Mouse (Mus musculus): ENCODE measurements around the gene Apaf1.
A peak's percentile ranks its signal among the peaks of the same experiment; 100 is the strongest.

Gene Apaf1

DNA sequence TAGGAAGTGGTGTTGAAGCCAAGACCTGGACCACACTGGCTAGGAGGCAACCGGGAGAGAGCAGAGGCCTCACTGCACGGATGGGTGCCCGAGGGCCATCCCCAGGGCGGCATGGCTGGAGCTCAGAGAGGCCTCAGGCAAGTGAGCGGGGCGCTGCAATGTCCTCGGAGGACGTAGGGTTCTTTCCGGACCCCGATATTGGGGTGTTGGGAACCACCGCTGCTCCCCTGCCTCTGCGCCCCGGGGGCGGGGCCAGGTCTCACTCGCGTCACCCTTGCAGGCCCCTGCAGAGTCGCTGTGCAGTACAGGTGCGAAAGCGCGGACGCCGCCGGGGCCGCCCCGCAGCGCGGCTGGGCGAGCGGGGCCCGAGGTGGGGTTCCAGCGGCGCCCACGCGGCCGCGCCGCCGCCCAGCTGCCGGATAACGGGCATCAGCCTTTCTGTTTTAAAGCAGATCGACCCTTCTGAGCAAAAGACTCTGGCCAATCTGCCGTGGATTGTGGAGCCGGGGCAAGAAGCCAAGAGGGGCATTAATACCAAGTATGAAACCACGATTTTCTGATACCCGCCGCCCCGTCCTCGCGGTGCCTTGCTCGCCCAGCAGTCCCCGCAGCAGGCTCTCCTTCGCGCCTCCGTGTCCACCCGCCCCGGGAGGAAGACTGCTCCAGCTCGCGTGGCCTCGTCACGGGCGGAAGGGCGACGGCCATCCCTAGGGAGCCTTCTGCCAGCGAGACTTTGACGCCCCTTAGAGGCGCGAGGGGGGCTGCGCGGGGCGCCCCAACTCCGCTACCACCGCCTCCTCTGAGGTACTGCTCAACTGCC, 113.0 kb downstream of the Apaf1 start:
- no peak for DNase-seq

DNA sequence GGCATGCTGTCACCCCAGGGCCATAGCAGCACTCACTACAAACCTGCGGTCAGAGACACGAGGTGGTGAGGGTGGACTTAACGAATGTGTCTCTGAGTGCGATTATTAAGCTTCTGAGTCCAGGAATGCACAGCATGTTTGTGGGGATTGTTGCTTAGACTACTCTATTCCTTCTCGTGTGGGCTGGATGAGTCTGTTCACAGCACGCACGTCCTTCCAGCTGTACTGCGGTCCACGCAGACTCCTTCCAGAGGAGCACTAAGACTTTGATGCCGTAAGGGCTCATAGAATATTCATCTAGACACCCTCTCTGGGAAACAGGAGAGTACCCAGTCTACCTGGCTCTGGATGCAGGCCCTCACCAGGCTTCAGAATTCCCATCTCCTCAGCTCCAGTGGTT, 114.3 kb downstream of the Apaf1 start:
- no peak for DNase-seq

DNA sequence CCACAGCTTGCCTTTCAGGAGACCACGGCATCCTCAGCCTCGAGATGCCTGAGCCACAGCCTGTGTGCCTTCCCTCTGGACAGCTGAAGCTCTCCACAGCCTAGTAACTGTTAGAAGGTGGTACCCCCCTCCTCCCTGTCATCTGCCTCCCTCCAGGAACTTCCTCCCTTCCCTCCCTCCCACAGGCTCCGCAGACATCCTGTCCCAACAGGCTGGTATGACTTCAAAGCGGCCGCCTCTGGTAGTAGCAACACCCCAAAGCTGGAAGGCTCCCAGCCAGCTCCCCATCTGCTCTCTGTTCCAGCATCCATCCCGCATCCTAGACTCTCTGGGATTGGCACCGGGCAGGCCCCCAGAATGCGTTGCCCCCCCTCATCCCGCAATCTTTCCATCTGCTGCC, 115.7 kb downstream of the Apaf1 start:
- peak; percentile 95 for DNase-seq

DNA sequence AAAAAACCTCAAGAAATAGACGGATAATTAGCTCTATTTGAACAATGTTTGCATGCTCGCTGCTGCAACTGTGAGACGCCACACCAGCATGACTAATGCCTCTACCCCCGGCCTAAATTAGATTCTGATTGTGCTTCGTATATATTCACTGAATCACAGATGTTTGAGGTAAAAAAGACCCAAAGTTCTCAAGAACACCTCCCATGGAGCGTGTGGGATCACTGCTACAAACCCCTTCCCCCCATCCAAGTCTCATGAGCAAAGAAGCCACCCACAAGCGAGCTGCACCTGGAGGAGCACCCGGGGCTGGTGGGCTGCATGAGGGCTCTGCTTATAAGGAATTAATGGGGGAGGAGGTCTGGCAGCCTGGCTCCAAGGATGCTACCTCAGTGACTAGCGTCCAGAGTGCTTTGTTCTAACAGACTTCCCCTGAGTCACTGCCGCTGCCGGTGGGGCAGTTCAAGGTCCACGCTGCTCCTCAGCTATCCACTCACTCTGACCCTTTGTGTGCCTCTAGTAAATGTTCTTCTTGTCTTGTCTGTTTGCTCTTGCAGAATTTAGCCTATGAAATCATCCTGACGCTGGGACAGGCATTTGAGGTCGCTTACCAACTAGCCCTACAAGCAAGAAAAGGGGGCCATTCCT, 116.8 kb downstream of the Apaf1 start:
- no peak for DNase-seq

DNA sequence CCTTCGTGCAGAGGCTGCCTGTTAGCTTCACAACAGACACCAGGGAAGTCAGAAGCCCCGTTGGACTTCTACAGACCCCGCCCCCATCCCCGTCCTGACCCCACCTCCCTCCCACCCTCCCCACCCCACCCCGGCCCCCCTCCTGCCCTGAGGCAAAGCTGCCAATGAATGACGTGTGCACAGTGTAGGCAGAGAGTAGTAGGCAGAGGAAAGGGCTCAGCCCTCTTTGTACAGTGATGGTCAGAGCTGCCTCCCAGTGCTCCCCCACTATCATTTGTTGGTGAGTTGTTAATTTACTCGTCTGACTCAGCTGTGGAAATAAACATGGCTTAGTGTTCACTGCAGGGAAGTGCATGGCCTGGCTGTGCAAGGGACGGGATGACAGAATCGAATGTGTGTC, 118.1 kb downstream of the Apaf1 start:
- DNase-seq = no peak

DNA sequence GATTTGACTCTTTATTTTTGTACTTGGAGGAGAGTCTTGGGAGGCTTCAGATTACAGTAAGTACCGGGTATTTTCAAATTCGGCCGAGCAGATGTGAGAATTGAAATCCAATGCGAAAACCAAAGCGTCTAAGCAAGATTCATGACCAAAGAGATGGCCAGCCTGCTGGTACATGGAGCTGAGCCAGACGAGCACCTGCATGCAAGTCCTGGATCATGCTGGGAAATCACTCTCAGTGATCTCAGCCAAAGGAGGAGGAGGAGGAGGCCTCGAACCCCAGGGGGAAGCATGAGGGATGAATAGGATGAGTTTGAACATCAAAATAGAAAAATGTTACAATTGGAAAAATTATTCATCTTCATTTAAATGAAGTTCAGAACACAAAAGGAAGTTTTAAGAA, 122.2 kb downstream of the Apaf1 start:
- DNase-seq = no peak

DNA sequence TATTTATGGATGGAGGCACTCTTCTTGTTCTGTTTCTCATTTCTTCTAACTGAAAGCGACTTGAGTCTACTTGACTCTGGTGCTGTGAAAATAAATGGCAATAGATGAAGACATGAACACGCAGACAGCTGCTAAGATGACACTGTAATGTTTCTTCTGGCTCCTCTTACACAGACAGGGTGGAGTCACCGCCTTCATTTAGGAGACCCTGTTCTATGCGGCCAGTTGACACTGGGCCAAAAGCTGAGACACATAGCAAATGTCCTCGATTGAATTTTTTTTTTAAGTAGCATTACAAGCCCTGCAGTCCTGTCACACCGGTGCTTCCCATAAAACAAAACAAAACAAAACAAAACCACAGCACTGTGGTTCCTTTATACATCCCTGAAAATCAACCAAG, 128.7 kb downstream of the Apaf1 start:
- DNase-seq = no peak

DNA sequence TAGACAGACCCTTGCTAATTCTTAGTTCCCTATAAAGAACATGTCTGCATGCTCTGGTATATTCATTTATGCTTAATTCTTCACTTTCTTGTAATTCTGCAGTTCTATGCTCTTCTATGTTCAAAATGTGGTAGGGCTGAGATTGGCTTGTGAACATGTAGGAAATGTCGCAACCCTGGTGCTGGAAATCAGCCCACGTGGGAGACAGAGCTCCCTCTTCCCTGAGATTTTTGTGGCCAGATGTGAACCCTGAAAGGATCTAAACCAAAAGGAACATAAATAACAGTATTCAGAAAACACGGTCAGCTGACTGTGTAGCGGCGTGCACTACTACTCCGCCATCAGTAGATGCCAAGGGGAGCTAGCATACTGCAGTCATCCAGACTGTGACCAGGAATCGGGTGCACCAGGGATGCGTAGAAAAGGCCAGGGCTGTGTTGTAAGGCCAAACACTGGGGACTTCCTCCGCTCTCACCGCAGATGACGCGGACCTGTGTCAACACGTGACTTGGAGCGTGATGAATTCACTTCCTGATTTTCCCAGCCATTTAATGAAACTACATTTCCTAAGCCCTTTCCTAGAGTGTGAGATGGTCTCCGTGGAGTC, 129.4 kb downstream of the Apaf1 start:
- no peak for DNase-seq

DNA sequence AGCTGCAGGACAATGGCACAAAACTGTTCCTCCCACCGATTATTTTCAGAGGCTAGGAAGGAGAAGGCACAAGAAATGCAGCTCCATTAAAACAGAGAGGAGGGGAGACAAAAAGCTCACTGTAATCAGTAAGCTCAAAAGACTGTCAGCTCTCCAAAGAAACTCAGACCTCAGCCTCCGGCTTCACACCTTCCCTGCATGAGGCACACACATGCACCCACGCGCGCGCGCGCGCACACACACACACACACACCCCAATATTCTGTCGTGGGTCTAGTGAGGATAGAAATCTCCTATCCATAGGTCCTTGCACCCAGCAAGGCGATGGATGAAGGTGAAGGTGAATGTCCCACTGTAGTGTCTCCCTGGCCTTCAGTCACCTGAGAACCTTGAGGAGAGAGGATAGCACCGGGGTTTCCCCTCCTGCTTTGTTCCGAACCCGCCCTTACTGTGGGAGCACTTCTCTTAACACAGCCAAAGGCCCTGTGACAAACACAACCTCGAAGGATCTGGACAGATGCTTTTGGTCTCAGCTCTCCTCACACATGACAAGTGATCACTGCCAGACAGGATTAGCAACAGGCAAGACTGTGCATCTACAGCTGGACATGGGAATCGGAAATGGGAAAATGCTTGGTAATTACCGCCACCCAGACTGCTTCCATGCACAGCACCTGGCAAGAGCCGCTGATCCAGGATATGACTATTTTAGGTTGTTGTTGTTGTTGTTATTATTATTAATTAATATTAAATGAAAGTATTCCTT, 134.8 kb downstream of the Apaf1 start:
- DNase-seq = no peak

DNA sequence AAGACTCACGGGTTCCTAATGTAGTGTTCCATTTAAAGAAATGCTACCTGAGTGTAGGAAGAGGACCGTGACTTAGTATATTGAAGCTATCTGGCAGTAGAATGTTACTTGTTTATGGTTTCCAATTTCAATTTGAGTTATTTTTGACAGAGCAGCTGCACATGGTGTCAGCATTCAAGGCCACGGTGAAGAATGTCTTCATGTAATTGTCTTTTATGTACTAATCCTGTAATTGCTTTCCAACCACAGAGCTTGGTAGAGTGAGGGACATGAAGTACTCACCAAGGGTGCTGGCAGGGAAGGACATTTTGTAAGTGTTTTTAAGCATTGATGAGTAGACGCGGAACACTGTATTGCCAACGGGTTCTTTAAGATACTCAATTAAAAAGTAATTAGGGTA, 135.5 kb downstream of the Apaf1 start:
- DNase-seq = no peak

DNA sequence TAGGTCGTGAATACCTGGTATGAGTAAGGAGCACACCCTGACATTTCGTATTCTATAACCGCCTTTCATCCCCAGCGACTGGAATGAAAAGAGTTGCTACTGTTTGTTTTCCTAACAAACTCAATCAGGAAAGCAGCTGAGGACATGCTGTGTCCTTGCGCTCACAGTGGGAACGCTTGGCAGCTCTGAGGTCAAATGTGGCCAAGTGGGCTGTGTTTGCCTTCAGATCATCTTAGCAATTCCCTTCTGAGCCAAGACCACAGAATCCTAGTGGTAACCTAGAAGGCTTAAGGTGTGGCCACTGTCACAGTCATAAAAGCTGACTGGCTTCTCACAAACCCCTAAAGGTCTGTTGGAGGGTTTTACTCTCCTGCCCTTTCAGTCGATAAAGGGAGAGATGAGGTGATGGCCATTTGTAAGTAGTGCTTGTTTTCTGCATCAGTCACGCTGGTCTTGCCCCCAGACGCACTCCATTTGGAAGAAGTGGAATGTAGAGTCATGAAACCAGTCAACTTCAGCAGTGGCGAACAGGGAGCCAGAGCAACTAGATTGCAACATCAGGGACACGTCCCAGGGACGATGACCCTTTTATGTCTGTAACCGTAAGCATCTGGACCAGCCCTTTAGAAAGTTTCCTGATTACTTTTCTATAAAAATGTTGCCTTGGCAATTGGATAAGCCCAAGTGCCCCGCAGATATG, 140.4 kb downstream of the Apaf1 start:
- DNase-seq = no peak

DNA sequence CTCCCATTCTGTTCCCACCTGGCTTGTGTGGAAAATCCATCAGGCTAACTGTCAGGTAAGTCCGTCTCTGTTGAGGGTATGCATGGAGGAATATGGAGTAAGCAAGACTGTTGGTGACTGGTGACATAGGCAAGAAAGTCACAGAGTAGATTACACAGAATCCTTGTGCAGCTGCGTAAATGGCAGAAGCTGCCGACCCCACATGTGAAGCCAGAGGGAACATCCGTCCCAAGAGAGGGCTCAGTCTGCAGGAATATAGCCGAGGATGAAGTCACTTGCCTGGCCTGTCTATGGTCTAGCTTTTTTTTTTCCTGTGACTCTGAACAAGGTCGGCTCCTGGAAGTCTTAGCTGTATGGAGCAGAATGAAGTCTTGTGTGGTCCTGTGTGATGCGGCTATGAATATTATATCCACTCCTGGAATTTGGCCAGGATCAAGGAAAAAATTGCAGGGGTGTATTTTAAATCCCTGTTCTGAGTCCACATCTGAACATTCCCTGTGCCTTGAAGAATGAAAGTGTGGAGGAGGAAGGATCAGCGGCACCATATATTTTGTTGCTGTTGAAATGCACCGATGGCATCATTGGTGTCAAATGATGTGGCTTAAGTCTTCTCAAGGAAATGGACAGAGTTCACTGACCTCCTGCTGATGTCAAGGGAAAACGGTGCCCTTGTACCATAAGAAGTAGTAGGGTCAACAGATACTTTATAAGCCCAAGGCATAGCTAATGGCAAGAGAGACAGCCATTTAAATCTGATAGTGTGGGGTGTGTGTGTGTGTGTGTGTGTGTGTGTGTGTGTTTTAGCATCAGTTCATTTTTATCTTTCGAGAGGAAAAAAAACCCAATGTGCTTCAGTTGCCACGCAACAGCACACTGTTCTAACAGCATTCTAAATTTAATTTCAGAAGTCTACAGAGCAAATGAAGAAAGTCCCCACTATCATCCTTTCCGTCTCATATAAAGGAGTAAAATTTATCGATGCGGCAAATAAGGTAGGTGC, 141.7 kb downstream of the Apaf1 start:
- peak; percentile 44 for DNase-seq

Data from layer of hippocampus, adult 9-11 months (tissue).